In the genomic region with DNA sequence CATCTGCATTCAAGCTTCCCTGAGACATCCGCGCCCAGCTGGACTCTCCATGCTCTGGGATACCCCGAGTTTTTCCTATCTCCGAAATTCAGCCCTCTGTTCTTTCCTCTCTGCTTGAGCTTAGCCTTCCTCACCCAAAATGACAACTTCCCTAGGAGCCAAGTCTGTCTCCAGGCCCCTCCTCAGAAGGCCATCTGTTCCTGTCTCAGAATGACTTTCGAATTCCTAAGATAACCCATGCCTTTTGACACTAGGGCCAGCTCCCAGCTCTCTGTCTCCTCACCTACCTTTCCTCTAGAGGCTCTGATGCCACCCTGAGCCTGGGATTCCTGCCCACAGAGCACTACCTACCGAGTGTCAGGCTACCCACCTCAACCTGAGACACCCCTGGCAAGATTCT, we compare ENCODE assay signal across 8 mouse cellular contexts. TPM values are rescaled to one million over a fixed set of nuclear protein-coding genes. Genes with fewer than 3 reads are reported as not detected.
DNase-seq lines count a peak whose midpoint lies in the region; TF ChIP-seq lines count a peak whose summit lies in the region.

A gene (minus strand): TSS at position 101 of the 400 bp plus-strand sequence.

- no peak for TF ChIP-seq POLR2A in spleen, adult 2 months (IDR thresholded peaks at IDR 0.05; ENCODE audit: low read depth, low read length)
- no peak for TF ChIP-seq POLR2A in cortical plate, adult 2 months (IDR thresholded peaks at IDR 0.05; ENCODE audit: extremely low read depth, insufficient read depth, low read length)

- peak within 1 kb of the TSS; percentile 93 for H3K4me3 ChIP-seq in spleen, adult 2 months (ENCODE audit: extremely low read depth, insufficient read depth, insufficient read length)
- peak within 1 kb of the TSS; percentile 72 for H3K4me3 ChIP-seq in cortical plate, adult 2 months (ENCODE audit: insufficient read depth, low read length)
- H3K4me3 ChIP-seq in midbrain, embryonic 10.5 days, result peak within 1 kb of the TSS; percentile 80

- peak within 1 kb of the TSS; percentile 94 for H3K27ac ChIP-seq in spleen, adult 2 months (ENCODE audit: insufficient read depth, low read length)
- peak within 1 kb of the TSS; percentile 31 for H3K27ac ChIP-seq in cortical plate, adult 2 months (ENCODE audit: insufficient read depth, low read length)
- peak within 1 kb of the TSS; percentile 93 for H3K27ac ChIP-seq in midbrain, embryonic 10.5 days (replicated peaks)

- no peaks in the 10 kb centered on the region for H3K27me3 ChIP-seq in spleen, adult 2 months (ENCODE audit: control insufficient read depth, insufficient read depth, low read length)
- no peaks in the 10 kb centered on the region for H3K27me3 ChIP-seq in midbrain, embryonic 10.5 days (ENCODE audit: low read depth, poor library complexity, severe bottlenecking)

- no peak for DNase-seq in spleen, adult 2 months (ENCODE audit: low read depth in 1 of 2, low spot score in 2 of 2)
- DNase-seq in spleen, adult 18-20 months, result no peak
- DNase-seq in gonadal fat pad, adult 2 months (ENCODE audit: low read depth), result no peak
- no peak for DNase-seq in large intestine, adult 2 months (ENCODE audit: low read depth, low spot score)
- no peak for DNase-seq in midbrain, embryonic 10.5 days (ENCODE audit: low spot score)
- DNase-seq in ovary, adult 18-20 months (ENCODE audit: low spot score), result no peak
- DNase-seq in B cell, adult 2 months, result no peak

- peaks cover 17% of the 10 kb centered on the region for H3K36me3 ChIP-seq in spleen, adult 2 months (ENCODE audit: control insufficient read depth, insufficient read depth, low read length)
- H3K36me3 ChIP-seq in midbrain, embryonic 10.5 days, result peaks cover 75% of the 10 kb centered on the region

- no peaks in the 10 kb centered on the region for H3K9me3 ChIP-seq in midbrain, embryonic 10.5 days (replicated peaks)

- peaks cover 13% of the 10 kb centered on the region; the same call in 1 of the 2 replicates for H3K4me1 ChIP-seq in spleen, adult 2 months (ENCODE audit: control insufficient read depth, insufficient read depth, insufficient read length)
- H3K4me1 ChIP-seq in cortical plate, adult 2 months (ENCODE audit: control insufficient read depth, insufficient read depth, low read length), result no peaks in the 10 kb centered on the region
- peaks cover 50% of the 10 kb centered on the region for H3K4me1 ChIP-seq in midbrain, embryonic 10.5 days

- no peak for TF ChIP-seq CTCF in spleen, adult 2 months (IDR thresholded peaks at IDR 0.05; ENCODE audit: extremely low read depth, insufficient read depth, insufficient read length, insufficient replicate concordance)
- no peak for TF ChIP-seq CTCF in cortical plate, adult 2 months (IDR thresholded peaks at IDR 0.05; ENCODE audit: extremely low read depth, insufficient read depth, low read length)

- under 1% methylated on average over 6 of the region's 6 CpGs for WGBS in spleen, adult 2 months
- WGBS in large intestine, adult 2 months, result under 1% methylated on average over 6 of the region's 6 CpGs
- 7% methylated on average over 6 of the region's 6 CpGs for WGBS in midbrain, embryonic 10.5 days

RNA-seq across cellular contexts. Expression of the gene that starts here (rescaled TPM):
- 88.3 and 103 TPM in 2 replicates for polyA plus RNA-seq in spleen, adult 2 months (2012; rRNA removed)
- 108 and 129 TPM in 2 replicates for polyA plus RNA-seq in cortical plate, adult 2 months (2012; rRNA removed)
- 187 and 256 TPM in 2 replicates for polyA plus RNA-seq in gonadal fat pad, adult 2 months (2012; rRNA removed)
- polyA plus RNA-seq in large intestine, adult 2 months (2012; rRNA removed), result 181 and 193 TPM in 2 replicates
- 127 and 138 TPM in 2 replicates for polyA plus RNA-seq in midbrain, embryonic 10.5 days (2016; fragmentation: Nextera tagmentation; extraction: Ambion mirVana)

Comparison
In these comparisons a context has a peak if more than half of its experiments do, and no peak if none do; other contexts are left out.
1. H3K27ac ChIP-seq: peak in every context shown above with its lines; median percentile 94 in spleen, adult 2 months; 93 in midbrain, embryonic 10.5 days; 31 in cortical plate, adult 2 months.